ENCODE assay signal across 9 mouse cellular contexts in the genomic region with DNA sequence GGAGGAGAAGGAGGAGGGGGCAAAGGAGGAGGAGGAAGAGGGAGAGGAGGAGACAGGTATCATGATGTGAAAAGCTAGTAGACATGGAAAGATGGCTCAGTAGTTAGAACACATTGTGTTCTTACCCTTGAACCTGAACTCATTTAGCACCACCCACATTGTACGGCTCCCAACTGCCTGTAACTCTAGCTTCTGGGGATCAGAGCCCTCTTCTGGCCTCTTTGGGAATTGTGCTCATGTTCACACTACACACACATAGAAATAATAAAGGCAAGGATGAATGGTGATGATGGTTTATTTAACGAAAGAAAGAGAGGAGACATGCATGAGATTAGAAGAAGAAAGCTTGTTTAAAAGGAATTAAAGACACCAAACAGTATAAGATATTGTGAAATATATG. TPM values are rescaled to one million over a fixed set of nuclear protein-coding genes. Genes with fewer than 3 reads are reported as not detected.
DNase-seq lines count a peak whose midpoint lies in the region; ATAC-seq and TF ChIP-seq lines count a peak whose summit lies in the region.
"Had no signal": no experiment of that assay in that cellular context is flagged by ENCODE, and none has a peak within 500 bp of the region (broad histone marks: within the 10 kb centered on the region; RNA-seq: fewer than 3 reads in every experiment).

No protein-coding gene starts in this region.

- H3K36me3 ChIP-seq in thymus, adult 2 months (ENCODE audit: control insufficient read depth, insufficient read depth, low read length), result no peaks in the 10 kb centered on the region
- no peaks in the 10 kb centered on the region for H3K36me3 ChIP-seq in forebrain, embryonic 14.5 days (ENCODE audit: control insufficient read depth, insufficient read depth, low read length)
- no peaks in the 10 kb centered on the region for H3K36me3 ChIP-seq in midbrain, embryonic 10.5 days

- H3K27me3 ChIP-seq in thymus, adult 2 months (ENCODE audit: control insufficient read depth, insufficient read depth, low read length), result no peaks in the 10 kb centered on the region
- no peaks in the 10 kb centered on the region for H3K27me3 ChIP-seq in forebrain, embryonic 14.5 days (replicated peaks; ENCODE audit: control insufficient read depth, insufficient read depth, low read length)
- H3K27me3 ChIP-seq in midbrain, embryonic 10.5 days (ENCODE audit: low read depth, poor library complexity, severe bottlenecking), result no peaks in the 10 kb centered on the region

- TF ChIP-seq POLR2A in thymus, adult 2 months (IDR thresholded peaks at IDR 0.05; ENCODE audit: control insufficient read depth, extremely low read depth, insufficient read depth, low read length, poor library complexity), result no peak

- H3K9me3 ChIP-seq in forebrain, embryonic 14.5 days (replicated peaks; ENCODE audit: control insufficient read depth, low read length), result no peaks in the 10 kb centered on the region
- H3K9me3 ChIP-seq in midbrain, embryonic 10.5 days (replicated peaks), result no peaks in the 10 kb centered on the region

- no peak for ATAC-seq in CD4-positive, CD25-positive, alpha-beta regulatory T cell, adult 4 months
- ATAC-seq in megakaryocyte progenitor cell, adult 5-6 weeks (replicated peaks; ENCODE audit: poor library complexity), result peak; percentile 83
- ATAC-seq in forebrain, embryonic 14.5 days, result no peak

- WGBS in thymus, adult 2 months, result 67% methylated on average over 2 of the region's 2 CpGs
- WGBS in forebrain, embryonic 14.5 days, result 79% methylated on average over 2 of the region's 2 CpGs
- WGBS in midbrain, embryonic 10.5 days, result 72% methylated on average over 2 of the region's 2 CpGs

- no peaks in the 10 kb centered on the region for H3K4me1 ChIP-seq in thymus, adult 2 months (replicated peaks; ENCODE audit: control insufficient read depth, insufficient read depth, low read length)
- H3K4me1 ChIP-seq in forebrain, embryonic 14.5 days (ENCODE audit: control insufficient read depth, insufficient read depth, low read length), result no peaks in the 10 kb centered on the region
- H3K4me1 ChIP-seq in midbrain, embryonic 10.5 days, result no peaks in the 10 kb centered on the region

- no peak overlapping the region for H3K27ac ChIP-seq in thymus, adult 2 months (ENCODE audit: control insufficient read depth, insufficient read depth, low read length)
- no peak overlapping the region for H3K27ac ChIP-seq in forebrain, embryonic 14.5 days (ENCODE audit: low read depth, low read length)
- H3K27ac ChIP-seq in midbrain, embryonic 10.5 days (replicated peaks), result no peak overlapping the region

- DNase-seq in CD4-positive, CD25-positive, alpha-beta regulatory T cell, adult 2 months (ENCODE audit: low read depth, low spot score), result peak; percentile 34
- peak; percentile 32 for DNase-seq in thymus, adult 2 months
- DNase-seq in thymus, adult 18-20 months, result no peak
- DNase-seq in c-Kit-positive CD71-positive TER-119-positive erythroid progenitor cells, embryonic 14.5 days (ENCODE audit: low spot score), result no peak
- DNase-seq in forebrain, embryonic 14.5 days (ENCODE audit: low spot score), result no peak
- DNase-seq in midbrain, embryonic 10.5 days (ENCODE audit: low spot score), result no peak
- DNase-seq: gastrocnemius, postnatal 10 days had no signal

- TF ChIP-seq CTCF in thymus, adult 2 months (IDR thresholded peaks at IDR 0.05; ENCODE audit: borderline replicate concordance, control insufficient read depth, extremely low read depth, insufficient read depth, low read length, poor library complexity), result no peak

- no peak overlapping the region for H3K9ac ChIP-seq in forebrain, embryonic 14.5 days (ENCODE audit: low read length)

- no peak overlapping the region for H3K4me2 ChIP-seq in forebrain, embryonic 14.5 days (ENCODE audit: low read length)

- H3K4me3 ChIP-seq in thymus, adult 2 months (ENCODE audit: control insufficient read depth, insufficient read depth, low read length), result no peak overlapping the region
- H3K4me3 ChIP-seq in forebrain, embryonic 14.5 days (ENCODE audit: low read depth, low read length), result no peak overlapping the region
- no peak overlapping the region for H3K4me3 ChIP-seq in midbrain, embryonic 10.5 days

RNA-seq across cellular contexts. Expression of gene Mctp2, which starts 36.4 kb away (rescaled TPM):
- polyA plus RNA-seq in CD4-positive, CD25-positive, alpha-beta regulatory T cell, adult 4 months (2017; shearing (Covaris generic)), result 1 to 10 TPM; 2.1 to 2.8 TPM
- polyA plus RNA-seq in thymus, adult 2 months (2012; rRNA removed), result 3.7 and 4.1 TPM in 2 replicates
- 1.7 and 2.2 TPM in 2 replicates for total RNA-seq in megakaryocyte progenitor cell, adult 5-6 weeks (2015)
- total RNA-seq in megakaryocyte progenitor cell, adult 5-6 weeks (2017), result 0.87 and 1.8 TPM in 2 replicates
- polyA plus RNA-seq in forebrain, embryonic 14.5 days (2014; fragmentation: Nextera tagmentation; extraction: Ambion mirVana), result 0.13 and 0.17 TPM in 2 replicates
- polyA plus RNA-seq in midbrain, embryonic 10.5 days (2016; fragmentation: Nextera tagmentation; extraction: Ambion mirVana), result 0.10 and 0.51 TPM in 2 replicates

Comparison
In these comparisons a context has a peak if more than half of its experiments do, and no peak if none do; other contexts are left out.
1. DNase-seq: peak in CD4-positive, CD25-positive, alpha-beta regulatory T cell, adult 2 months (single experiment) and thymus, adult 2 months (single experiment); none in thymus, adult 18-20 months (0 of 2), c-Kit-positive CD71-positive TER-119-positive erythroid progenitor cells, embryonic 14.5 days (single experiment), forebrain, embryonic 14.5 days (single experiment) and midbrain, embryonic 10.5 days (single experiment).